In the genomic region with DNA sequence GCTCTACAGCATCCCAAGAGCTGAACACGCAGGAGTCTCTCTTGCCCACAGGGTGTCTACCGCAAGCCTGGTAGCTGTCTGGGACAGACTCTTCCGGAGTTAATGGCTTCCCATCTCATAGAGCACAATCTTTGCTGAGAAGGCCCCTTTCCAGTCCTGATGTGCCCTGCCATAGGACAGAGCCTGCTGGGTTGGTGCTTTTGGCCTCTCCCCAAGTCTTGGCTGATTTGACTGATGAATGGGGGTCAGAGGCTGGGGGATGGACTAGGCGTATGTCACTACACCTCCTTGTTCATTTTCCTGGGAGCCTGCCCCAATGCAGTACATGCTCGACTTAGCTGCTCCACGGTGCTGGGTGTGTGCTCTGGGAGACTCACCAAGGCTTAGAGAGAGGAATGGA, we compare ENCODE assay signal across 40 mouse cellular contexts. TPM values are rescaled to one million over a fixed set of nuclear protein-coding genes. Genes with fewer than 3 reads are reported as not detected.
"Had no signal": no experiment of that assay in that cellular context is flagged by ENCODE, and none has a peak within 500 bp of the region (broad histone marks: within the 10 kb centered on the region; RNA-seq: fewer than 3 reads in every experiment).

No protein-coding gene starts in this region.

- H3K27ac ChIP-seq: gastrocnemius, adult 2 months; heart, adult 2 months; heart, embryonic 10.5 days; hindbrain, embryonic 10.5 days; hindbrain, embryonic 12.5 days; hindbrain, embryonic 14.5 days; intestine, embryonic 15.5 days; layer of hippocampus, adult 2 months; left cerebral cortex, adult 2 months; limb, embryonic 10.5 days; limb, embryonic 12.5 days; liver, embryonic 13.5 days; liver, embryonic 15.5 days had no signal

- DNase-seq: gastrocnemius, adult 2 months; gastrocnemius, postnatal 10 days; gastrocnemius, postnatal 25 days; heart, adult 2 months; heart, postnatal 10 days; heart, postnatal 4 days; kidney, adult 18-20 months; kidney, adult 8-10 months; kidney, postnatal 10 days; kidney, postnatal 25 days; kidney, postnatal 4 days; liver; liver, embryonic 13.5 days; liver, postnatal 0 days had no signal

- H3K36me3 ChIP-seq: heart, embryonic 10.5 days; heart, embryonic 12.5 days; hindbrain, embryonic 10.5 days; hindbrain, embryonic 12.5 days; intestine, embryonic 15.5 days; limb, embryonic 10.5 days; limb, embryonic 12.5 days; liver, embryonic 13.5 days; liver, embryonic 15.5 days had no signal

- H3K4me1 ChIP-seq: heart, embryonic 12.5 days; limb, embryonic 10.5 days; limb, embryonic 12.5 days; liver, embryonic 13.5 days; liver, embryonic 15.5 days had no signal

- H3K27me3 ChIP-seq: hindbrain, embryonic 12.5 days; intestine, embryonic 15.5 days; limb, embryonic 12.5 days had no signal

- H3K4me2 ChIP-seq: heart, embryonic 12.5 days; hindbrain, embryonic 12.5 days; hindbrain, embryonic 14.5 days; intestine, embryonic 15.5 days; limb, embryonic 12.5 days; liver, embryonic 11.5 days; liver, embryonic 13.5 days; liver, embryonic 15.5 days had no signal

- H3K9ac ChIP-seq: heart, embryonic 12.5 days; hindbrain, embryonic 12.5 days; hindbrain, embryonic 14.5 days; intestine, embryonic 15.5 days; limb, embryonic 12.5 days; liver, embryonic 13.5 days; liver, embryonic 15.5 days; liver, postnatal 0 days had no signal

- ATAC-seq: hindbrain, embryonic 16.5 days; inflammation-experienced regulatory T-cells, adult 6 months; intestine, embryonic 15.5 days; intestine, postnatal 0 days; liver, postnatal 0 days had no signal

- H3K4me3 ChIP-seq: gastrocnemius, adult 2 months; heart, adult 2 months; heart, embryonic 10.5 days; heart, embryonic 12.5 days; hindbrain, embryonic 10.5 days; hindbrain, embryonic 12.5 days; intestine, embryonic 15.5 days; layer of hippocampus, adult 2 months; left cerebral cortex, adult 2 months; limb, embryonic 10.5 days; limb, embryonic 12.5 days; liver, embryonic 13.5 days; liver, embryonic 15.5 days had no signal

- H3K9me3 ChIP-seq: heart, embryonic 10.5 days; heart, embryonic 12.5 days; hindbrain, embryonic 10.5 days; hindbrain, embryonic 12.5 days; intestine, embryonic 15.5 days; limb, embryonic 10.5 days; limb, embryonic 12.5 days; liver, embryonic 13.5 days; liver, embryonic 15.5 days had no signal

RNA-seq across cellular contexts. Expression of a gene that starts 3.5 kb away (rescaled TPM):
- total RNA-seq: layer of hippocampus, adult 2 months; layer of hippocampus, postnatal 25 days; left cerebral cortex, adult 2 months; left cerebral cortex, postnatal 14 days had no signal

RNA-seq across cellular contexts. Expression of a gene that starts 9.5 kb away (rescaled TPM):
- total RNA-seq: granulocyte monocyte progenitor cell, adult 5-6 weeks had no signal

RNA-seq across cellular contexts. Expression of a gene that starts 50.5 kb away (rescaled TPM):
- total RNA-seq: granulocyte monocyte progenitor cell, adult 5-6 weeks had no signal

RNA-seq across cellular contexts. Expression of a gene that starts 53.7 kb away (rescaled TPM):
- total RNA-seq: gastrocnemius, adult 2 months; gastrocnemius, postnatal 10 days; gastrocnemius, postnatal 25 days; gastrocnemius, postnatal 4 days; granulocyte monocyte progenitor cell, adult 5-6 weeks; heart, adult 2 months; heart, postnatal 10 days; heart, postnatal 25 days; heart, postnatal 4 days; layer of hippocampus, adult 2 months; layer of hippocampus, postnatal 10 days; layer of hippocampus, postnatal 25 days; left cerebral cortex, adult 2 months; left cerebral cortex, postnatal 14 days had no signal
- polyA plus RNA-seq: heart, adult 2 months; heart, embryonic 10.5 days; heart, embryonic 12.5 days; heart, embryonic 14.5 days; heart, embryonic 16.5 days; hindbrain, embryonic 10.5 days; hindbrain, embryonic 12.5 days; hindbrain, embryonic 14.5 days; hindbrain, embryonic 16.5 days; inflammation-experienced regulatory T-cells, adult 6 months; intestine, embryonic 15.5 days; intestine, postnatal 0 days; kidney, embryonic 14.5 days; kidney, embryonic 16.5 days; limb, embryonic 10.5 days; limb, embryonic 12.5 days; limb, embryonic 14.5 days; liver, embryonic 11.5 days; liver, embryonic 13.5 days; liver, embryonic 15.5 days; liver, postnatal 0 days had no signal
